Mouse (Mus musculus) ES-E14 (cell line): ENCODE measurements at regions not wholly inside any gene's neighbourhood (a gene's known extent, or its start where the extent isn't known, plus 50 kb on each side); places are given as distances from the start of the nearest gene placed in this dataset.

Experiments used
- HCFC1 ChIP-seq: IDR thresholded peaks from 2 replicates; pipeline ENCODE4 v1.6.1; 2012; ENCODE audit warnings: low read length, inconsistent platforms, borderline replicate concordance; ENCODE audit not compliant: insufficient read depth
- MAFK ChIP-seq: IDR thresholded peaks from 2 replicates; pipeline ENCODE4 v1.6.1; 2014; ENCODE audit warnings: mild to moderate bottlenecking, low read depth, low read length, inconsistent platforms; ENCODE audit not compliant: insufficient read depth
- ZNF384 ChIP-seq: IDR thresholded peaks from 2 replicates; pipeline ENCODE4 v1.6.1; 2012; ENCODE audit warnings: low read depth, low read length, inconsistent platforms

DNA sequence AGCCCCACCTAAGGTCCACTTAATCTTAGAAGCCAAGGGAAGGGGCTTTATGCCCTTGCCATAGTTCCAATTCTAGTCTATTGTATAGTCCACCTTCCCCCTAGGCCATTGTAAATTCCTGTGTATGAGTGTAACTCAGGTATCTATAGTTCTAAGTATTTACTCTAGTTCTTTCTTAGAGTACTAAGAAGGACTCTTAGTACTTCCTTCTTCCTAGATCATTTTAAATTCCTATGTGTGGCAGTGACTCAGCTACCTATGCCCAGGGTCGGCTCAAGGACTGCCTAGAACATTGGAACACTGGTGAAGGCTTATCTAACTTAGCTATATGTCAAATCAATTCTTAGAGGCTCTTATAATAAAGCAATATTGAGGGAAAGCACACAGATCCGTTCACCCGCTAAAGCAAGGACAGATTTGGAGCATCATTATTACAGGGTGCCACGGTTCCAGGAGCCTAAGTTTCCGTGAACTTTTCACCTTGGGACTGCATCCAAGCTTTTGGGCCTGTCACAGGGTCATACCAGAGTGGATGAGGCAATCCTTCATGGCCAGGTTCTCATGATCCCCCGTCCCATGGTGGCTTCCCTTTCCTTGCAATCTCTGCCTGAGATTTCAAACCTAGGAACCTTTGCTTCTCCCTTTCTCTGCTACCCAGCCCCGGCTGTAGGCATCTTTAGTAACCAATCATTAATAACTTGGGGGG lies 169.5 kb downstream of the 1190002N15Rik start:
- TF ChIP-seq HCFC1 (no peak), MAFK (no peak), ZNF384 (no peak)
